Mouse (Mus musculus) limb, embryonic 14.5 days (tissue): ENCODE measurements around the gene Olfr1181. TPM values are rescaled to one million over a fixed set of nuclear protein-coding genes. Genes with fewer than 3 reads are reported as not detected.

Experiments used
- ATAC-seq: fragments of 200-750 bp; cut with Nextera tagmentation; 2 replicates; pipeline ENCODE4 v1.8.0; 2017; ENCODE audit warnings: low read depth, moderate number of reproducible peaks, moderate TSS enrichment; ENCODE audit not compliant: low FRiP score
- DNase-seq: peaks from one replicate; pipeline ENCODE4 v3.0.0-alpha.2; 2015; ENCODE audit warnings: low spot score
- H3K27ac ChIP-seq: fragments of 300-500 bp; sonication (generic); replicated peaks from 2 replicates; pipeline ENCODE4 v1.5.1; 2014; ENCODE audit warnings: low read depth, mild to moderate bottlenecking, low read length, moderate library complexity, mixed read lengths
- H3K27me3 ChIP-seq: fragments of 300-500 bp; sonication (generic); 2 replicates; pipeline ENCODE4 v1.6.1; 2014; ENCODE audit warnings: low read length, mixed read lengths; ENCODE audit not compliant: control insufficient read depth, insufficient read depth
- H3K36me3 ChIP-seq: fragments of 300-500 bp; sonication (generic); 2 replicates; pipeline ENCODE4 v1.6.1; 2014; ENCODE audit warnings: mild to moderate bottlenecking, low read length, moderate library complexity, mixed read lengths; ENCODE audit not compliant: control insufficient read depth, insufficient read depth
- H3K4me1 ChIP-seq: fragments of 300-500 bp; sonication (generic); 2 replicates; pipeline ENCODE4 v1.6.1; 2014; ENCODE audit warnings: antibody characterized with exemption, low read length, mixed read lengths; ENCODE audit not compliant: control insufficient read depth, insufficient read depth
- H3K4me2 ChIP-seq: fragments of 300-500 bp; sonication (generic); replicated peaks from 2 replicates; pipeline ENCODE4 v1.6.1; 2014; ENCODE audit warnings: low read depth, mild to moderate bottlenecking, low read length, moderate library complexity; ENCODE audit not compliant: severe bottlenecking
- H3K4me3 ChIP-seq: fragments of 300-500 bp; sonication (generic); replicated peaks from 2 replicates; pipeline ENCODE4 v1.5.1; 2014; ENCODE audit warnings: low read length
- H3K9ac ChIP-seq: fragments of 300-500 bp; sonication (generic); 2 replicates; pipeline ENCODE4 v1.6.1; 2014; ENCODE audit warnings: mild to moderate bottlenecking, low read depth, low read length, moderate library complexity; ENCODE audit not compliant: severe bottlenecking
- H3K9me3 ChIP-seq: fragments of 300-500 bp; sonication (generic); 2 replicates; pipeline ENCODE4 v1.6.1; 2016; ENCODE audit warnings: low read length; ENCODE audit not compliant: control insufficient read depth
- POLR2A ChIP-seq: fragments of 200-500 bp; IDR thresholded peaks from 2 replicates; pipeline ENCODE4 v1.8.0; 2012; ENCODE audit warnings: inconsistent platforms, mild to moderate bottlenecking, moderate library complexity, borderline replicate concordance; ENCODE audit not compliant: insufficient read depth, insufficient read length; ENCODE audit errors: extremely low read depth
- whole genome bisulfite sequencing: fragments of 180-500 bp; shearing (Covaris S2); extraction: QIAGEN DNeasy Blood & Tissue Kit; methylation state at CpG from one replicate; pipeline ENCODE4 v1.1.7; 2014; 5-methylcytosine and 5-hydroxymethylcytosine counted together
- polyA plus RNA-seq, 2 experiments: library from polyadenylated mRNA; depleted of rRNA in 1 of 2; stranded (reverse) in 1 of 2; unstranded in 1 of 2; fragments of >200 nt; fragmentation: Nextera tagmentation in 1 of 2; extraction: Ambion mirVana in 1 of 2; gene quantifications; 2 replicates each; pipeline versions ENCODE4 v1.2.1 to v1.2.3; 2012 to 2014

The Olfr1181 gene
- polyA plus RNA-seq, 2 experiments = not detected

GRCm38 (mm10) chr2:88386762-88387161 is 39.2 kb downstream of the Olfr1181 start, which contains the start of gene Olfr1178:
Gene Olfr1178 (plus strand): TSS chr2:88387062.
- no peak within 1 kb of the TSS for H3K4me3 ChIP-seq
- DNase-seq = peak; percentile 51
- no peaks in the 10 kb centered on the region for H3K9me3 ChIP-seq
- H3K4me2 ChIP-seq = no peak within 1 kb of the TSS
- H3K4me1 ChIP-seq = no peaks in the 10 kb centered on the region
- H3K9ac ChIP-seq = no peak within 1 kb of the TSS
- no peaks in the 10 kb centered on the region for H3K27me3 ChIP-seq
- H3K27ac ChIP-seq = no peak within 1 kb of the TSS
- no peaks in the 10 kb centered on the region for H3K36me3 ChIP-seq
- TF ChIP-seq POLR2A = no peak
- no peak for ATAC-seq
- 60% methylated on average over 1 of the region's 1 CpGs for WGBS

Other genes with a start within 250 kb of the Olfr1181 start
- gene Olfr1168, start 244.3 kb downstream of the Olfr1181 start, polyA plus RNA-seq (2012; rRNA removed) = not detected in 2 replicates
- not detected in 2 replicates for gene Olfr1168, start 244.3 kb downstream of the Olfr1181 start, polyA plus RNA-seq (2014; fragmentation: Nextera tagmentation; extraction: Ambion mirVana)
- not detected in 2 replicates for gene Olfr1170, start 197.8 kb downstream of the Olfr1181 start, polyA plus RNA-seq (2012; rRNA removed)
- not detected in 2 replicates for gene Olfr1170, start 197.8 kb downstream of the Olfr1181 start, polyA plus RNA-seq (2014; fragmentation: Nextera tagmentation; extraction: Ambion mirVana)
- gene Olfr1173, start 146.3 kb downstream of the Olfr1181 start, polyA plus RNA-seq (2012; rRNA removed) = not detected in 2 replicates
- not detected in 2 replicates for gene Olfr1173, start 146.3 kb downstream of the Olfr1181 start, polyA plus RNA-seq (2014; fragmentation: Nextera tagmentation; extraction: Ambion mirVana)
- not detected in 2 replicates for gene Olfr1174-ps, start 111.0 kb downstream of the Olfr1181 start, polyA plus RNA-seq (2012; rRNA removed)
- not detected in 2 replicates for gene Olfr1174-ps, start 111.0 kb downstream of the Olfr1181 start, polyA plus RNA-seq (2014; fragmentation: Nextera tagmentation; extraction: Ambion mirVana)
- gene Olfr1175-ps, start 99.0 kb downstream of the Olfr1181 start, polyA plus RNA-seq (2012; rRNA removed) = not detected in 2 replicates
- gene Olfr1175-ps, start 99.0 kb downstream of the Olfr1181 start, polyA plus RNA-seq (2014; fragmentation: Nextera tagmentation; extraction: Ambion mirVana) = not detected in 2 replicates
- gene Olfr1176, start 89.5 kb downstream of the Olfr1181 start, polyA plus RNA-seq (2012; rRNA removed) = not detected in 2 replicates
- gene Olfr1176, start 89.5 kb downstream of the Olfr1181 start, polyA plus RNA-seq (2014; fragmentation: Nextera tagmentation; extraction: Ambion mirVana) = not detected in 2 replicates
- gene Olfr1177-ps, start 79.7 kb downstream of the Olfr1181 start, polyA plus RNA-seq (2012; rRNA removed) = not detected in 2 replicates
- not detected in 2 replicates for gene Olfr1177-ps, start 79.7 kb downstream of the Olfr1181 start, polyA plus RNA-seq (2014; fragmentation: Nextera tagmentation; extraction: Ambion mirVana)
- 0.08 TPM in 1 of 2 replicates, not detected in the other for gene Olfr1178, start 39.1 kb downstream of the Olfr1181 start, polyA plus RNA-seq (2012; rRNA removed)
- not detected in 2 replicates for gene Olfr1178, start 39.1 kb downstream of the Olfr1181 start, polyA plus RNA-seq (2014; fragmentation: Nextera tagmentation; extraction: Ambion mirVana)
- not detected in 2 replicates for gene Olfr1179, start 19.7 kb downstream of the Olfr1181 start, polyA plus RNA-seq (2012; rRNA removed)
- not detected in 2 replicates for gene Olfr1179, start 19.7 kb downstream of the Olfr1181 start, polyA plus RNA-seq (2014; fragmentation: Nextera tagmentation; extraction: Ambion mirVana)
- gene Olfr1180, start 7.0 kb downstream of the Olfr1181 start, polyA plus RNA-seq (2012; rRNA removed) = not detected in 2 replicates
- gene Olfr1180, start 7.0 kb downstream of the Olfr1181 start, polyA plus RNA-seq (2014; fragmentation: Nextera tagmentation; extraction: Ambion mirVana) = not detected in 2 replicates
- gene Gm13757, start 23.0 kb upstream of the Olfr1181 start, polyA plus RNA-seq (2012; rRNA removed) = not detected in 2 replicates
- not detected in 2 replicates for gene Gm13757, start 23.0 kb upstream of the Olfr1181 start, polyA plus RNA-seq (2014; fragmentation: Nextera tagmentation; extraction: Ambion mirVana)
- gene Olfr1183, start 28.7 kb upstream of the Olfr1181 start, polyA plus RNA-seq (2012; rRNA removed) = not detected in 2 replicates
- not detected in 2 replicates for gene Olfr1183, start 28.7 kb upstream of the Olfr1181 start, polyA plus RNA-seq (2014; fragmentation: Nextera tagmentation; extraction: Ambion mirVana)
- not detected in 2 replicates for gene Olfr1184, start 57.4 kb upstream of the Olfr1181 start, polyA plus RNA-seq (2012; rRNA removed)
- not detected in 2 replicates for gene Olfr1184, start 57.4 kb upstream of the Olfr1181 start, polyA plus RNA-seq (2014; fragmentation: Nextera tagmentation; extraction: Ambion mirVana)
- not detected in 2 replicates for gene Olfr1185-ps1, start 67.1 kb upstream of the Olfr1181 start, polyA plus RNA-seq (2012; rRNA removed)
- gene Olfr1185-ps1, start 67.1 kb upstream of the Olfr1181 start, polyA plus RNA-seq (2014; fragmentation: Nextera tagmentation; extraction: Ambion mirVana) = not detected in 2 replicates
- gene Olfr1186, start 92.4 kb upstream of the Olfr1181 start, polyA plus RNA-seq (2012; rRNA removed) = not detected in 2 replicates
- not detected in 2 replicates for gene Olfr1186, start 92.4 kb upstream of the Olfr1181 start, polyA plus RNA-seq (2014; fragmentation: Nextera tagmentation; extraction: Ambion mirVana)
- gene Olfr1188, start 130.8 kb upstream of the Olfr1181 start, polyA plus RNA-seq (2012; rRNA removed) = not detected in 2 replicates
- not detected in 2 replicates for gene Olfr1188, start 130.8 kb upstream of the Olfr1181 start, polyA plus RNA-seq (2014; fragmentation: Nextera tagmentation; extraction: Ambion mirVana)
- gene Olfr1189, start 160.3 kb upstream of the Olfr1181 start, polyA plus RNA-seq (2012; rRNA removed) = not detected in 2 replicates
- not detected in 2 replicates for gene Olfr1189, start 160.3 kb upstream of the Olfr1181 start, polyA plus RNA-seq (2014; fragmentation: Nextera tagmentation; extraction: Ambion mirVana)
- gene Olfr1191-ps1, start 214.4 kb upstream of the Olfr1181 start, polyA plus RNA-seq (2012; rRNA removed) = not detected in 2 replicates
- gene Olfr1191-ps1, start 214.4 kb upstream of the Olfr1181 start, polyA plus RNA-seq (2014; fragmentation: Nextera tagmentation; extraction: Ambion mirVana) = not detected in 2 replicates
- gene Olfr1192-ps1, start 222.3 kb upstream of the Olfr1181 start, polyA plus RNA-seq (2012; rRNA removed) = not detected in 2 replicates
- not detected in 2 replicates for gene Olfr1192-ps1, start 222.3 kb upstream of the Olfr1181 start, polyA plus RNA-seq (2014; fragmentation: Nextera tagmentation; extraction: Ambion mirVana)
- gene Olfr1193, start 249.5 kb upstream of the Olfr1181 start, polyA plus RNA-seq (2012; rRNA removed) = not detected in 2 replicates
- not detected in 2 replicates for gene Olfr1193, start 249.5 kb upstream of the Olfr1181 start, polyA plus RNA-seq (2014; fragmentation: Nextera tagmentation; extraction: Ambion mirVana)